Mouse (Mus musculus): Measurements from ENCODE around the gene Sctr. TPM values are rescaled to one million over a fixed set of nuclear protein-coding genes. Genes with fewer than 3 reads are reported as not detected.

The Sctr gene
- total and polyA plus RNA-seq, 2 experiments, result not detected

DNA sequence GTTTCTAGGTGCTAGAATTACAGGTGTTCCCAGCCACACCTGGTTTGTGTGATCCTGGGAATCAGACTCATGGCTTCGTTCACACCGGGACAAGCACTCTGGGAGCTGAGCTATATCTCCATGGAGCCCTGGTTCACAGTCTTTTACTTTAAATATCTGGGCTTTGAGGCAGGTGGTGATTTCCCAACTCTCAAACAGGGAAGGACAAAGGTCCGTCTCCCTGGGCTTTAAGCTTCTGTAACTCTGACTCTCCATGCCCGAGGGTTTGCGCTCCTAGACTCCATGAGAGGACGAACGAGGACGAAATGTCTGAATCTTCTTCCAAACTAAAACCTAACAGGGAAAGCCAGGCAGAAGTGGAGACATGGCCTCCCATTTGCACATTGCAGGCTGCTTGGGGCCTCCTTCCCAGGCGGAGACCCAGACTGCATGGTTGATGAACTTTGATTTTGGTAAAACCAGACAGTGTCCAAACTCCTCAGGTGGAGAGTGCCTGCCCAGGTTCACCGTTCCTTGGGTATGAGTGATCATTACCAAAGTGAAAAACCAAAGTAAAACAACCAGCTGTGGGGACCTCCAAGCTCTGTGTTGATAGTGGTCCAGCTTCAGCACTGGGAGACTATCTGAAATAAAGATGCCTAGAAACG is 57.5 kb downstream of the Sctr start:
- no peaks in the 10 kb centered on the region for H3K79me2 ChIP-seq (ENCODE audit: control insufficient read depth, insufficient read depth, low read length)
- peaks cover 49% of the 10 kb centered on the region for H3K4me1 ChIP-seq (ENCODE audit: control insufficient read depth, insufficient read depth, low read length)
- H3K27ac ChIP-seq (replicated peaks; ENCODE audit: insufficient read depth, low read depth, low read length), result peak overlapping the region; percentile 84
- H3K9ac ChIP-seq (ENCODE audit: low read depth, low read length), result peak overlapping the region; percentile 46; the same call in 1 of the 2 replicates
- peak; percentile 88 for DNase-seq (ENCODE audit: extremely low read depth, low read depth, low spot score)
- H3K4me3 ChIP-seq (ENCODE audit: insufficient read depth, low read depth, low read length), result no peak overlapping the region
- no peaks in the 10 kb centered on the region for H3K27me3 ChIP-seq (ENCODE audit: control insufficient read depth, insufficient read depth, low read length)
- 26% methylated on average over 11 of the region's 11 CpGs for WGBS
- peaks cover 7% of the 10 kb centered on the region for H3K36me3 ChIP-seq (ENCODE audit: control insufficient read depth, insufficient read depth, low read length)
- TF ChIP-seq CTCF (IDR thresholded peaks at IDR 0.05; ENCODE audit: low read depth, low read length) (no peak), POLR2A (IDR thresholded peaks at IDR 0.05; ENCODE audit: extremely low read depth, insufficient read depth, low read length) (no peak)

DNA sequence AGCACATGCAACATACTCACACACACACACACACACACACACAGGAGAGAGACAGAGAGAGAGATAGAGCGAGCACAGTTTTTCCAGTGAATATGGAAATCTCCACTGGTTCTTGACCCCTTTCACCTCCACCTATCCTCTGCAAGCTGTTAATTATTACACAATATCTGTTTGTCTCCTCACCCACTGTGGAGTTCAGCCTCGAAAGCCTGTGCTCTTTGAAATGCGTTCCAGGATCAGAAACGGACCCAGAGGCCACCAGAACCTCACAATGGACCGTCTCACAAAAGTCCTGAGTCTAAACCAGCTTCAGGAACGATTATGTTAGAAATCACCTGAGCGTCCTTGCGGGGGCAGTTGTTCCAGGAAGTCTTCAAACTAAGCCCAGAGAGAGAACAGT is 59.5 kb downstream of the Sctr start:
- H3K79me2 ChIP-seq (ENCODE audit: control insufficient read depth, insufficient read depth, low read length), result peaks cover 7% of the 10 kb centered on the region; the same call in 1 of the 2 replicates
- peaks cover 7% of the 10 kb centered on the region for H3K36me3 ChIP-seq (ENCODE audit: control insufficient read depth, insufficient read depth, low read length)
- peak overlapping the region; percentile 34 for H3K27ac ChIP-seq (replicated peaks; ENCODE audit: insufficient read depth, low read depth, low read length)
- TF ChIP-seq POLR2A (IDR thresholded peaks at IDR 0.05; ENCODE audit: extremely low read depth, insufficient read depth, low read length) (no peak), CTCF (IDR thresholded peaks at IDR 0.05; ENCODE audit: low read depth, low read length) (no peak)
- H3K27me3 ChIP-seq (ENCODE audit: control insufficient read depth, insufficient read depth, low read length), result no peaks in the 10 kb centered on the region
- 27% methylated on average over 8 of the region's 8 CpGs for WGBS
- H3K4me3 ChIP-seq (ENCODE audit: insufficient read depth, low read depth, low read length), result no peak overlapping the region
- DNase-seq (ENCODE audit: extremely low read depth, low read depth, low spot score), result peak; percentile 89
- H3K4me1 ChIP-seq (ENCODE audit: control insufficient read depth, insufficient read depth, low read length), result peaks cover 55% of the 10 kb centered on the region
- no peak overlapping the region for H3K9ac ChIP-seq (ENCODE audit: low read depth, low read length)

DNA sequence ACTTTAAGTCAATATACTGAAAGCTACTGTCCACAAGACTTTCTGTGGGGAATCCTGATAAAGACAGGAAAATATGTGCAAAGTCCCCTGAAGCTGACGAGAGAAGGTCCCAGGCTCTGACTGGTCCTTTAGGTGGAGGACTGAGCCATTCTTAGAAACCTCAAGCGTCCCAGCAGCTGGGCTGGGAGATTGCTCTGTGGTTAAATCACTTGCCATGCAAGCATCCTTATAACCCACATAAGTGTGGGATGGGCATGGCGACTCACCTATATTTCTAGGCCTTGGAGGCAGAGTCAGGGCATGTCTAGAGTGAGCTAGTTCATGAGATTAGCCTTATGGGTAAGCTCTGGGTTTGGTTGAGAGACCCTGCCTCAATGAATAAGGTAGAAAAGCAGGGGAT is 59.9 kb downstream of the Sctr start:
- H3K27me3 ChIP-seq (ENCODE audit: control insufficient read depth, insufficient read depth, low read length), result no peaks in the 10 kb centered on the region
- WGBS, result 42% methylated on average over 3 of the region's 3 CpGs
- H3K9ac ChIP-seq (ENCODE audit: low read depth, low read length), result no peak overlapping the region
- H3K79me2 ChIP-seq (ENCODE audit: control insufficient read depth, insufficient read depth, low read length), result peaks cover 11% of the 10 kb centered on the region; the same call in 1 of the 2 replicates
- no peak overlapping the region for H3K4me3 ChIP-seq (ENCODE audit: insufficient read depth, low read depth, low read length)
- peaks cover 7% of the 10 kb centered on the region for H3K36me3 ChIP-seq (ENCODE audit: control insufficient read depth, insufficient read depth, low read length)
- H3K4me1 ChIP-seq (ENCODE audit: control insufficient read depth, insufficient read depth, low read length), result peaks cover 57% of the 10 kb centered on the region
- no peak for DNase-seq (ENCODE audit: extremely low read depth, low read depth, low spot score)
- H3K27ac ChIP-seq (replicated peaks; ENCODE audit: insufficient read depth, low read depth, low read length), result peak overlapping the region; percentile 34
- TF ChIP-seq POLR2A (IDR thresholded peaks at IDR 0.05; ENCODE audit: extremely low read depth, insufficient read depth, low read length) (no peak), CTCF (IDR thresholded peaks at IDR 0.05; ENCODE audit: low read depth, low read length) (no peak)

DNA sequence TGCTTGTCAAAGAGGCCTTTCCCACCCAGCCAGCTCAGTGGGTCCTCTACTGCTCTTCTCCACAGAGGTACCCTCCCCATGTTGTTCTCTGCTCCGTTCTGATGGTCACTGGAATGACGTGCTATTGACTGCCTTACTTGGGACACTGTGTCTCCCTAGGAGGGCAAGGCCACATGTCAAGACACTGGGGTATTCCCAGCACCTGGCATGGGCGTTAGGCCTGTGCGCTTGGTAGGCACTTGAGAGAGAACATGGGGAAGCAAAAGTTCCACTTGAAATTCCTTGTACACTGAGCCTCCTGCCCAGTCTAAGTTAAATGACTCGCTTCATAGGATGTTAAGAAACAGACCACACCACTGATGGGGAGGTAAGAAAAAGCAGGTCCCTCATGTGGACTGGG is 62.4 kb downstream of the Sctr start:
- Histone ChIP-seq H3K9ac (ENCODE audit: low read depth, low read length) (no peak overlapping the region), H3K36me3 (ENCODE audit: control insufficient read depth, insufficient read depth, low read length) (peaks cover 7% of the 10 kb centered on the region), H3K4me1 (ENCODE audit: control insufficient read depth, insufficient read depth, low read length) (peaks cover 54% of the 10 kb centered on the region), H3K4me3 (ENCODE audit: insufficient read depth, low read depth, low read length) (no peak overlapping the region), H3K27me3 (ENCODE audit: control insufficient read depth, insufficient read depth, low read length) (no peaks in the 10 kb centered on the region), H3K27ac (replicated peaks; ENCODE audit: insufficient read depth, low read depth, low read length) (no peak overlapping the region), H3K79me2 (ENCODE audit: control insufficient read depth, insufficient read depth, low read length) (peaks cover 19% of the 10 kb centered on the region; the same call in 1 of the 2 replicates)
- TF ChIP-seq CTCF (IDR thresholded peaks at IDR 0.05; ENCODE audit: low read depth, low read length), result no peak
- TF ChIP-seq POLR2A (IDR thresholded peaks at IDR 0.05; ENCODE audit: extremely low read depth, insufficient read depth, low read length), result no peak
- no peak for DNase-seq (ENCODE audit: extremely low read depth, low read depth, low spot score)
- WGBS, result 86% methylated on average over 5 of the region's 5 CpGs

DNA sequence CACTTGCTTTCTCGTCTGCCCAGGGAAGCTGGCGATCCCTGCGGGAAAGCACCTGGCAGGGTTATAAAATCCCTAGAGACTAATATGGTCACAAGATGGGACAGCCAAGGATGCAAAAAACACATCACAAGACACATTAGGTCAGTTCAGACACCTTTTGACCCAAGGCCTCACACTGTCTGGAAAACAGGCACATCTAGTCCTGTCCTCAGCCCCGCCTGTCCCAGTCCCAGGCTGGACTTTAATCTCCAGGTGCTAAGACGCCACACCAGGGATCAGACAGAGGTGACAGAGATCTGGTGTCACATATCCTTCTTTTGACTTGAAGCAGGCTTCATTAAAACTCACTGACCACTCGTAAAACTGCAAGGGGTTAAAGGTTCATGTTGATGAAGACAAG is 63.5 kb downstream of the Sctr start:
- peaks cover 19% of the 10 kb centered on the region; the same call in 1 of the 2 replicates for H3K79me2 ChIP-seq (ENCODE audit: control insufficient read depth, insufficient read depth, low read length)
- no peak overlapping the region for H3K4me3 ChIP-seq (ENCODE audit: insufficient read depth, low read depth, low read length)
- H3K36me3 ChIP-seq (ENCODE audit: control insufficient read depth, insufficient read depth, low read length), result peaks cover 7% of the 10 kb centered on the region
- H3K9ac ChIP-seq (ENCODE audit: low read depth, low read length), result no peak overlapping the region
- 52% methylated on average over 6 of the region's 6 CpGs for WGBS
- H3K27ac ChIP-seq (replicated peaks; ENCODE audit: insufficient read depth, low read depth, low read length), result peak overlapping the region; percentile 7; the same call in 1 of the 2 replicates
- H3K4me1 ChIP-seq (ENCODE audit: control insufficient read depth, insufficient read depth, low read length), result peaks cover 49% of the 10 kb centered on the region
- no peak for TF ChIP-seq POLR2A (IDR thresholded peaks at IDR 0.05; ENCODE audit: extremely low read depth, insufficient read depth, low read length)
- TF ChIP-seq CTCF (IDR thresholded peaks at IDR 0.05; ENCODE audit: low read depth, low read length), result no peak
- H3K27me3 ChIP-seq (ENCODE audit: control insufficient read depth, insufficient read depth, low read length), result no peaks in the 10 kb centered on the region
- peak; percentile 76 for DNase-seq (ENCODE audit: extremely low read depth, low read depth, low spot score)

DNA sequence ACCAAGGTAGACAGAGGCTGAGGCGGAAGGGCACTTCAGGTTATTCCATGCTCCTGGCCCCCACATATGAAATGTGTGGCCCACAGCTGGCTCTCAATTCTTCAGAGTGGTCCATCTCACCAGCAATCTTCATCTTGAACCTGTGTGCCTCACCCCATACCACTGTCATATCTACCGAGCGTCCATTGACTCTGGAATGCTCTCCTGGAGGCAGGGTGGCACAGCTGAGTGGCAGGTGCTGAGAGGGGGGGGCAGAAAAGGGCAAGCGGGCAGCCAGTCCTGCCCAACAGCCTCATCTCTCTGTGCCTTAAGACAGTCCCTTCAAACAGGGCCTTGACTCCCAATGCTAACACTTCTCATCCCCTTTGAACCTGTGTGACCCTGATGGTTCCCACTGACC is 64.4 kb downstream of the Sctr start:
- Histone ChIP-seq H3K4me3 (ENCODE audit: insufficient read depth, low read depth, low read length) (no peak overlapping the region), H3K27me3 (ENCODE audit: control insufficient read depth, insufficient read depth, low read length) (no peaks in the 10 kb centered on the region), H3K4me1 (ENCODE audit: control insufficient read depth, insufficient read depth, low read length) (peaks cover 42% of the 10 kb centered on the region), H3K36me3 (ENCODE audit: control insufficient read depth, insufficient read depth, low read length) (peaks cover 7% of the 10 kb centered on the region), H3K27ac (replicated peaks; ENCODE audit: insufficient read depth, low read depth, low read length) (no peak overlapping the region), H3K9ac (ENCODE audit: low read depth, low read length) (no peak overlapping the region), H3K79me2 (ENCODE audit: control insufficient read depth, insufficient read depth, low read length) (peaks cover 19% of the 10 kb centered on the region; the same call in 1 of the 2 replicates)
- DNase-seq (ENCODE audit: extremely low read depth, low read depth, low spot score), result no peak
- no peak for TF ChIP-seq CTCF (IDR thresholded peaks at IDR 0.05; ENCODE audit: low read depth, low read length)
- TF ChIP-seq POLR2A (IDR thresholded peaks at IDR 0.05; ENCODE audit: extremely low read depth, insufficient read depth, low read length), result no peak
- 51% methylated on average over 4 of the region's 4 CpGs for WGBS
